Mouse (Mus musculus) CD4-positive, CD25-positive, alpha-beta regulatory T cell, adult 4 months (primary cell): ENCODE measurements around the gene Rad51b. TPM values are rescaled to one million over a fixed set of nuclear protein-coding genes. Genes with fewer than 3 reads are reported as not detected.

Source experiments
- ATAC-seq: one replicate; pipeline ENCODE4 v1.8.0; 2017
- polyA plus RNA-seq, 2 experiments: library from polyadenylated mRNA; unstranded; fragments of 100-300 nt; shearing (Covaris generic); gene quantifications; one replicate each; pipeline ENCODE4 v1.2.1; 2017

Rad51b gene
- polyA plus RNA-seq, 2 experiments from 2014 or later, result 3.7 to 4.5 TPM

- no peak for ATAC-seq
These were observed 515.3 kb downstream of the Rad51b start for GRCm38 (mm10) chr12:79812422-79812821.

- ATAC-seq, result no peak
These were observed 515.9 kb downstream of the Rad51b start for GRCm38 (mm10) chr12:79812838-79813563.

GRCm38 (mm10) chr12:79813566-79814305 is 516.7 kb downstream of the Rad51b start:
- ATAC-seq, result no peak

- no peak for ATAC-seq
These were observed 517.4 kb downstream of the Rad51b start for GRCm38 (mm10) chr12:79814312-79815091.

GRCm38 (mm10) chr12:79816241-79816640 is 519.2 kb downstream of the Rad51b start:
- no peak for ATAC-seq

- ATAC-seq, result no peak
These were observed 523.3 kb downstream of the Rad51b start for GRCm38 (mm10) chr12:79820228-79820958.

- no peak for ATAC-seq
These were observed 524.8 kb downstream of the Rad51b start for GRCm38 (mm10) chr12:79821901-79822300.

- ATAC-seq, result no peak
These were observed 525.3 kb downstream of the Rad51b start for GRCm38 (mm10) chr12:79822401-79822800.

- no peak for ATAC-seq
These were observed 528.8 kb downstream of the Rad51b start for GRCm38 (mm10) chr12:79825922-79826321.

- no peak for ATAC-seq
These were observed 530.2 kb downstream of the Rad51b start for GRCm38 (mm10) chr12:79827233-79827692.

GRCm38 (mm10) chr12:79827735-79828134 is 530.7 kb downstream of the Rad51b start:
- ATAC-seq, result no peak

GRCm38 (mm10) chr12:79830686-79831085 is 533.6 kb downstream of the Rad51b start:
- peak; percentile 43 for ATAC-seq

- ATAC-seq, result no peak
These were observed 535.5 kb downstream of the Rad51b start for GRCm38 (mm10) chr12:79832611-79833010.

GRCm38 (mm10) chr12:79835521-79835920 is 538.4 kb downstream of the Rad51b start:
- ATAC-seq, result no peak

- no peak for ATAC-seq
These were observed 541.3 kb downstream of the Rad51b start for GRCm38 (mm10) chr12:79838181-79838961.

- ATAC-seq, result no peak
These were observed 542.2 kb downstream of the Rad51b start for GRCm38 (mm10) chr12:79839096-79839941.

- no peak for ATAC-seq
These were observed 543.4 kb downstream of the Rad51b start for GRCm38 (mm10) chr12:79840465-79840864.

- ATAC-seq, result no peak
These were observed 544.2 kb downstream of the Rad51b start for GRCm38 (mm10) chr12:79841248-79841647.

- peak; percentile 60 for ATAC-seq
These were observed 545.2 kb downstream of the Rad51b start for GRCm38 (mm10) chr12:79842319-79842718.

GRCm38 (mm10) chr12:79843002-79843401 is 545.9 kb downstream of the Rad51b start:
- ATAC-seq, result no peak

- ATAC-seq, result no peak
These were observed 546.4 kb downstream of the Rad51b start for GRCm38 (mm10) chr12:79843496-79843895.
